Mouse (Mus musculus) heart, embryonic 14.5 days (tissue): ENCODE measurements around the gene Nudt12. TPM values are rescaled to one million over a fixed set of nuclear protein-coding genes. Genes with fewer than 3 reads are reported as not detected.

Source experiments
- polyA plus RNA-seq: library from polyadenylated mRNA; unstranded; fragments of >200 nt; fragmentation: Nextera tagmentation; extraction: Ambion mirVana; gene quantifications from 2 replicates; pipeline ENCODE4 v1.2.1, GENCODE M21; 2014

Nudt12 gene
- polyA plus RNA-seq, 1 experiment from 2014 or later, result 5.7 TPM

Other genes with a start within 250 kb of the Nudt12 start
- gene Pdzph1, start 22.0 kb downstream of the Nudt12 start, polyA plus RNA-seq, result not detected in 2 replicates